Mouse (Mus musculus): ENCODE measurements around the gene Calcrl.

GRCm38 (mm10) chr2:84428836-84429235 is 3.6 kb upstream of the Calcrl start:
- TF ChIP-seq ZC3H11A (IDR thresholded peaks at IDR 0.05; ENCODE audit: borderline replicate concordance, low read depth, low read length) (no peak), ZNF384 (IDR thresholded peaks at IDR 0.05; ENCODE audit: low read depth, low read length) (no peak), MAFK (IDR thresholded peaks at IDR 0.05; ENCODE audit: insufficient read depth, low read depth, low read length) (no peak), HCFC1 (IDR thresholded peaks at IDR 0.05; ENCODE audit: borderline replicate concordance, insufficient read depth, low read length) (no peak)
